Mouse (Mus musculus) liver, embryonic 16.5 days (tissue): Measurements from ENCODE around the gene Hoxc5. TPM values are rescaled to one million over a fixed set of nuclear protein-coding genes. Genes with fewer than 3 reads are reported as not detected.

Experiments
- ATAC-seq: fragments of 200-750 bp; cut with Nextera tagmentation; 2 replicates; pipeline ENCODE4 v1.8.0; 2017; ENCODE audit warnings: low read depth, mild to moderate bottlenecking, moderate number of reproducible peaks, moderate library complexity
- H3K27ac ChIP-seq: fragments of 300-500 bp; sonication (generic); 2 replicates; pipeline ENCODE4 v1.5.1; 2014; ENCODE audit warnings: mild to moderate bottlenecking, low read length
- H3K27me3 ChIP-seq: fragments of 300-500 bp; sonication (generic); 2 replicates; pipeline ENCODE4 v1.6.1; 2014; ENCODE audit warnings: low read depth, low read length, mixed read lengths; ENCODE audit not compliant: control insufficient read depth, insufficient read depth
- H3K36me3 ChIP-seq: fragments of 300-500 bp; sonication (generic); 2 replicates; pipeline ENCODE4 v1.6.1; 2014; ENCODE audit warnings: mild to moderate bottlenecking; ENCODE audit not compliant: control insufficient read depth, insufficient read depth
- H3K4me1 ChIP-seq: fragments of 300-500 bp; sonication (generic); 2 replicates; pipeline ENCODE4 v1.6.1; 2014; ENCODE audit warnings: low read depth, low read length, mixed read lengths; ENCODE audit not compliant: control insufficient read depth
- H3K4me2 ChIP-seq: fragments of 300-500 bp; sonication (generic); 2 replicates; pipeline ENCODE4 v1.6.1; 2014; ENCODE audit warnings: low read depth, low read length, mixed read lengths
- H3K4me3 ChIP-seq: fragments of 300-500 bp; sonication (generic); 2 replicates; pipeline ENCODE4 v1.5.1; 2014; ENCODE audit warnings: low read depth, mild to moderate bottlenecking, low read length
- H3K9ac ChIP-seq: fragments of 300-500 bp; sonication (generic); 2 replicates; pipeline ENCODE4 v1.6.1; 2014; ENCODE audit warnings: low read depth, low read length
- H3K9me3 ChIP-seq: fragments of 300-500 bp; sonication (generic); replicated peaks from 2 replicates; pipeline ENCODE4 v1.6.1; 2016; ENCODE audit warnings: low read length; ENCODE audit not compliant: control insufficient read depth
- WGBS: fragments of 180-500 bp; shearing (Covaris S2); extraction: QIAGEN DNeasy Blood & Tissue Kit; methylation state at CpG from one replicate; pipeline ENCODE4 v1.1.7; 2014; ENCODE audit not compliant: insufficient replicate concordance; 5-methylcytosine and 5-hydroxymethylcytosine counted together
- polyA plus RNA-seq: library from polyadenylated mRNA; unstranded; fragments of >200 nt; fragmentation: Nextera tagmentation; extraction: Ambion mirVana; gene quantifications from 2 replicates; pipeline ENCODE4 v1.2.1, GENCODE M21; 2015

Hoxc5 gene
- polyA plus RNA-seq, 1 experiment from 2014 or later, result 0.09 TPM

DNA sequence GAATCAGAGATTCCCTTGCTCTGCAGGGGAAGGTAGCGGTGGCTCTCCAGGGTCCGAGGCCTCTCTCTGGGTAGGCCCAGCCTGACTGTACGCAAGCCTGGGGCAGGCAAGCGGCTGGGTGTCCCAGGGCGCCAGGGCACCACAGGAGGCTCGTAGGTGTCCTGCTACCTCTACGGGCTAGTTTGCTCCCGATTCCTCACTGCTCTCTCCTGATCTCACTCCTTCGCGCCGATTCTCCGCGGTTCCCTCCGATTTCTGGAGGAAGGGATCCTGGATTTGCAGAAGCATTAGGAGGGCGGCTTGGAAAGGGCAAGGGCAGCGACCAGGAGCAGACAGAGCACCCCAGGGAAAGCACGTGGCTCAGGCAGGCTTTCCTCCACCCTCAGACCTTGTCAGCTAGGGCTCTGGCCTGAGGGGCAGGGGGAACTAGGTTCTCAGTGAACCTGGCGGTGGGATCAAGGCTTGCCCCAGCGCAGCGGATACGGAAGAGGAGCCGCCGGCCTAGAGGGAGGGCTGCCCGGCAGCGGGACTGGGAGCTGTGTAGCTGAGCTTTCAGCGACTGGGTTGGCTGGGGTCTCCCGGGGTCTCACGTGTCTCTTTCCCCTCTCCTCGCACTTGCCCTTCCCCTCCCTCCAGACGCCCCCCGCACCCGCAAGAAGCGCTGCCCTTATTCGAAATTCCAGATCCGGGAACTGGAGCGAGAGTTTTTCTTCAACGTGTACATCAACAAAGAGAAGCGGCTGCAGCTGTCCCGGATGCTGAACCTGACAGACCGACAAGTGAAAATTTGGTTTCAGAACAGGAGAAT is 11.2 kb upstream of the Hoxc5 start:
- WGBS, result 1% methylated on average over 40 of the region's 40 CpGs
- H3K4me3 ChIP-seq, result no peak overlapping the region

DNA sequence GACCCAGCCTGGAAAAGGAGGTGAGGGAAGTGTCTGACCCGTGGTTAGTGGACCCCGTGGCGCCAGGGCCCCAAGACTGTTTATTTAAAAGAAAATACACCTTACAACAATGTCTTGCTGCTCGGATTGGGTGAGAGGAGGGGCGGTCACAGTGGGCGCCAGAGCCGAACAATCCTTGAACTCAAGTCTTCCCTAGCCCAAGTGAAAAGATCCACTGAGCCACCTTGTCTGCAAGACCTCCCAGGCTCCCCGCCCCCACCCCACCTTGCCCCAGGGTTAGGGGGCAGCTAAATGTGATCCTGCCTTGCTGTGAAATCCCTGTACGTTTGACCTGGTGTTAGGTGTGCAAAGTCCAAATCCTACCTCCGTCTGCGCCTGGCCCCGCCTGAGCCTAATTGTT is 10.3 kb upstream of the Hoxc5 start:
- no peak overlapping the region for H3K9ac ChIP-seq
- H3K27me3 ChIP-seq, result peaks cover 97% of the 10 kb centered on the region
- no peaks in the 10 kb centered on the region for H3K36me3 ChIP-seq
- H3K4me3 ChIP-seq, result no peak overlapping the region
- no peaks in the 10 kb centered on the region for H3K4me1 ChIP-seq
- no peaks in the 10 kb centered on the region for H3K9me3 ChIP-seq
- ATAC-seq, result no peak
- no peak overlapping the region for H3K27ac ChIP-seq
- WGBS, result 2% methylated on average over 12 of the region's 12 CpGs
- H3K4me2 ChIP-seq, result no peak overlapping the region

More for the DNA sequence above, 11.2 kb upstream of the Hoxc5 start:
- Histone ChIP-seq H3K27ac (no peak overlapping the region), H3K4me2 (no peak overlapping the region), H3K36me3 (no peaks in the 10 kb centered on the region), H3K27me3 (peaks cover 97% of the 10 kb centered on the region), H3K9ac (no peak overlapping the region), H3K4me1 (no peaks in the 10 kb centered on the region), H3K9me3 (no peaks in the 10 kb centered on the region)
- no peak for ATAC-seq

DNA sequence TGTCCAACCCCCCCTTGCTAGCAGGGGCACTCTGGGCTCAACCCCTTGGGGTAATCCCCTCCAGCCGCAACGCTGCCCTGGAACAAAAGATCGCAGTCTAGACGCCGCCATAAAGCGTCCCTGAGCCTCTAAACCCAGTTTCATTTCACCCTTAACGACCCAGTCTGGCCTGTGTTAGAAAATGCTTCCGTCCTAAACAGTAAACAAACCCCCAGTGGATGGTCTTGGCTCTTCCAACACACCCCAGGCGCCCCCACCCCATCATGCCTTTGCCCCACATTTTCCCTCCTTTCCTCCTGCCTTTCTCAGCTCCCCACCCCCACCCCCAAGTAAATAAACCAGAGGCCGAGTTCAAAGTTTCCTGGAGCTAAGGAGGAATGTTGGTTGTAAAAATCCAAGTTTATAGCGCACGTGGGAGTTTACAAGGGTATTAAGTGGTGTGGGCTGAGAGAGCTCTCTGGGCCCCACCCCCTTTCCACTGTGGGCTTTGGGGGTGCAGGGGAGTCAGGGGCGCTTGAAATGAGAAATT is 7.5 kb upstream of the Hoxc5 start:
- Histone ChIP-seq H3K4me3 (no peak overlapping the region), H3K36me3 (no peaks in the 10 kb centered on the region), H3K9me3 (no peaks in the 10 kb centered on the region), H3K27ac (no peak overlapping the region), H3K4me2 (no peak overlapping the region), H3K27me3 (peaks cover 95% of the 10 kb centered on the region), H3K4me1 (no peaks in the 10 kb centered on the region), H3K9ac (no peak overlapping the region)
- ATAC-seq, result no peak
- WGBS, result under 1% methylated on average over 13 of the region's 13 CpGs

DNA sequence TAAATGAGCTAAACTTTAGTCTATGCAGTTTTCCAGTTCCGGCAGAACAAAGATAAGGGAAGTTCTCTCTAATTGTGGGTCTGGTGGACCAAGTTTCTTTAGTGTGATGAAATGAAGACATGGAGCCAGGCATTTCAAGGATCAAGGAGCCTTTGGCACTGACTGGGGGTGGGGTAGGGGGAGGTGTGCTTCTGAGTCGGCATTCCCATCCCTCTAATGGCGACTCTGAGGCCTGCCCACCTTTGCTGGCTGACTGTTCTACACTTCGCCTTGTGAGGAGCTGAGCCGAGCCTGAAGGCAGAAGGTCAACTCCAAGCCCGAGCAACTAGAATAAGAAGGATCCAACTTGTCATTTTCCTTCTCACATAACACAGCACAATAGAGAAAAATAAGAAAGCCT is 5.5 kb upstream of the Hoxc5 start:
- H3K9me3 ChIP-seq, result no peaks in the 10 kb centered on the region
- no peak for ATAC-seq
- no peak overlapping the region for H3K4me3 ChIP-seq
- no peak overlapping the region for H3K4me2 ChIP-seq
- H3K36me3 ChIP-seq, result no peaks in the 10 kb centered on the region
- H3K9ac ChIP-seq, result no peak overlapping the region
- no peak overlapping the region for H3K27ac ChIP-seq
- WGBS, result 4% methylated on average over 6 of the region's 6 CpGs
- H3K27me3 ChIP-seq, result peaks cover 95% of the 10 kb centered on the region
- H3K4me1 ChIP-seq, result no peaks in the 10 kb centered on the region

DNA sequence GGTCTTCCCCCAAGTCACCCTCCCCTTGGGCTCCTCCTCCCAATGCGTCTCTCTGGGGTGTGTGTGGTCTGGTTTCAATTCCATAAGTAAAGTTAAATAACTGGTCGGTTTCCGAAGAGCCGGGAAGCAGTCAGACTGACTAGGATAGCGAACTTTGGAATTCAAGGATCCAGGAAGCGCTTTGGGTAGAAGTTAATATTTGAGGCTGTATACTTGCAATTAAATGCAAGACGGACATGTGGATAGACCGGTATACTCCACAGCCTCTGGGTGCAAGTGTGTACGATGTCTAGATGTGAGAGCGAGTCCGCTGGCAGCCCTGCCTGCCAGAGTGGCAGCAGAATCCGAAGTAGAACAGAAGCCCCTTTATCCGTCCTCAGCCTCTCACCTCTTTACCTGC is 4.8 kb upstream of the Hoxc5 start:
- Histone ChIP-seq H3K27ac (no peak overlapping the region), H3K4me2 (no peak overlapping the region), H3K27me3 (peaks cover 95% of the 10 kb centered on the region), H3K36me3 (no peaks in the 10 kb centered on the region), H3K4me3 (no peak overlapping the region), H3K4me1 (no peaks in the 10 kb centered on the region), H3K9ac (no peak overlapping the region), H3K9me3 (no peaks in the 10 kb centered on the region)
- no peak for ATAC-seq
- WGBS, result 4% methylated on average over 13 of the region's 13 CpGs

DNA sequence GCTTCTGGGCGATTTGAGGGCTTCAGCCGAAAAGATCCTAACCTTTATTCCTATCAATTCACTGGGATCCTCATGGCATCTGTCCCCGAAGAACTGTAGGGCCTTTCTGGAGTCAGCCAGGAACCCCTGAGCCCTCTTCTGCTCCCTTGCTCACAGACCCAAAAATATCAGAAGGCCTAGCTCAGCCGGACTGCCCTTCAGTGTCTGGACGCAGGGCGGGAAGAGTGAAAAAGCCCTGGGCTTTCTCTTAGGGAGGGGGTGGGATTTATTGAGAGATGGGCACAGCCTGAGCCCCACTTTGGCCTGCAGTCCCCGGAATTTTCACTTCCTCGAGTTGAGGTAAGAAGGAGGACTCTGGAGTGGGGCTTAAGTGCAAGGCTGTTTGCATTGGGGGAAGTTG is 4.0 kb upstream of the Hoxc5 start:
- H3K4me2 ChIP-seq, result no peak overlapping the region

DNA sequence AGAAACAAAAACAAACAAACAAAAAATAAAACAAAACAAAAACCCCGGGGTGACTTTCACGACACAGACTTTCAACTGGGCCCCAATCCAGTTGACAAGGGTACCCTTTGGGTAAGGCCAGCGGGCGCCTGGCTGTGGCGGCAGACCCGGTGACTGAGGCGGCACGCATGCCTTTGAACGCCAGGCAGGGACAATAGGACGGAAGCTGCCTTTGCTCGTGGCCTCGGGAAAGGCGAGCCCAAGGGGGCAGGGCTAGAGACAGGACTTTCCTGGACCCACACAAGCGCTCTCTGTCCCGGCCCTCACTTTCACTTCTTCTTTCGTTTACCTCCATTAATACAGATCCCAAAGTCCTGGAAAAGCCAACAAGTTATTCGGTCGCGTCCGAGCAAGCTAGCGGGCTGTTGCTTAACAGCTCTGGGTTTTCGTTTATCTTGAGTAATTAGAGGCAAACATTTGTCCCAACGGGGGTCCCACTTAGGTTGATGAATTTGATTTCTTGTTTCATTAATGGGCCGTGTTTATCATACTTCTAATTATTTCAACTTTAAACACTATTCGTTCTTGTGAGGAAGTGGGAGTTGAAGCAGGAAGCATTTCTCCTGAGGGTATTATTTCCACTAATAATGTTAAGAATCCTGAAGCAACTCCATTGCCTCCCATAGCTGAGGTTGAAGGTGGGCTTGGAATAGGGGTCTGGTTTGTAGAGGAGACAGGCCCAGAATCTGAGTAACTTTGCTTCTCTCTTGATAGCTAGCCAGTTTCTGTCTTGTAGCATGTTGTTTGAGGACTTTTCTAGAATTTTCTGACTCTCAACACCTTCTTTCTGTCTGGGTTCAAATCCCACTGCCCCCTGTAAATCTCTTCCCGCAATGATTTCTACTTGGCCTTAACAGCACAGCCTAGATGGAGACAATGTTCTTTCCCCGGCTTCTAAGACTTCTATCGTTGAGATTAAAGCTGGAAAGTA is 3.3 kb upstream of the Hoxc5 start:
- Histone ChIP-seq H3K27me3 (peaks cover 94% of the 10 kb centered on the region), H3K4me2 (no peak overlapping the region), H3K9ac (no peak overlapping the region), H3K36me3 (no peaks in the 10 kb centered on the region), H3K4me3 (no peak overlapping the region), H3K4me1 (no peaks in the 10 kb centered on the region), H3K9me3 (no peaks in the 10 kb centered on the region), H3K27ac (no peak overlapping the region)
- 2% methylated on average over 28 of the region's 28 CpGs for WGBS
- ATAC-seq, result no peak

More for the DNA sequence above, 4.0 kb upstream of the Hoxc5 start:
- Histone ChIP-seq H3K9ac (no peak overlapping the region), H3K4me3 (no peak overlapping the region), H3K36me3 (no peaks in the 10 kb centered on the region), H3K9me3 (no peaks in the 10 kb centered on the region), H3K4me1 (no peaks in the 10 kb centered on the region), H3K27ac (no peak overlapping the region), H3K27me3 (peaks cover 93% of the 10 kb centered on the region)
- 6% methylated on average over 8 of the region's 8 CpGs for WGBS
- no peak for ATAC-seq

DNA sequence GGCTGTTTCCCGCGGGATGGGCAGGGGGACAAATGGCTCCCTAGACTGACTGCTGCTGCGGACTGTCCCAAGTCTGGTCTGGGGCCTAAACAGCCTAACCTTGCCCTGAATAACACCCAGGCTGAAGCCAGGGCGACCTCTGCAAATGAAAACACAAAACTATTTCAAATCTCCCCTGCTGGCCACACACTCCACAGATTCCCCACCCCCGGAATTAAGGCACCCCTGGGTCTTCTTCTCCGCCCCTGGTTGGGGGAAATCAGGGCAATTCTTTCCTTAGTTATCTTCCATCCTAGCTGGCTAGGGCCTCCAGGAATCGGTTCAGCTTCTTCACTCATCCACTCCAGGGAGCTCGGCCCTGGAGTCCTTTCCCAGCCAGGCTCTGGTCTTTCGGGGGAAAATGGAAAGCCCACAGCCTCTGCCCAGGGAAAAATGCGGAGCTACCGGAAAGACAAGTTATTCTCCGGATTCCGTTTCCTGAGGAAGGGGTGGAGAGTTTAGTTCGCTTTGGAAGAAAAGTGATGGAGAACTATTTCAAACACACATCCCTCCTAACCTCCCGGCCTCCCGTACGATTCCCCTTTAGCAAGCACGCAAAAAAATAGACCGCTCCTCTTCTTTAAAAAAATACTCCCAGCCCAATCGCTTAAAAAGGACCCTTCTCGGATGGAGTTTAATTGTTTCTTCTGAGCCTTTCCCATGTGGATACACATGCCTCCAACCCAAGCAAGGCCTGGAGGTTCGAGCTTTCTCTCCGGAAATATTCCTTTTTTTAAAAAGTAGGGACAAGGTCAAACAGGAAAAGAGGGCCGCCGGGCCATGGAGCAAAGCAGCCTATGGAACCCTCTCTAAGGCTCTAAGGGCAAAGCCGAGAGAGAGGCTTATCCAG is 2.0 kb upstream of the Hoxc5 start:
- no peak for ATAC-seq
- no peaks in the 10 kb centered on the region for H3K9me3 ChIP-seq
- peaks cover 95% of the 10 kb centered on the region for H3K27me3 ChIP-seq
- H3K4me3 ChIP-seq, result no peak overlapping the region
- no peaks in the 10 kb centered on the region for H3K4me1 ChIP-seq
- H3K27ac ChIP-seq, result no peak overlapping the region
- no peak overlapping the region for H3K9ac ChIP-seq
- 4% methylated on average over 26 of the region's 26 CpGs for WGBS
- H3K4me2 ChIP-seq, result no peak overlapping the region
- no peaks in the 10 kb centered on the region for H3K36me3 ChIP-seq
